Mouse (Mus musculus) liver, embryonic 14.5 days (tissue): ENCODE data around the gene Ocln.

Experiments used
- CTCF ChIP-seq: IDR thresholded peaks from 2 replicates; pipeline ENCODE4 v1.5.1; 2016; ENCODE audit warnings: antibody characterized with exemption, low read depth, control low read depth
- EP300 ChIP-seq: IDR thresholded peaks from 2 replicates; pipeline ENCODE4 v1.6.1; 2016; ENCODE audit warnings: antibody characterized with exemption, low read depth

DNA sequence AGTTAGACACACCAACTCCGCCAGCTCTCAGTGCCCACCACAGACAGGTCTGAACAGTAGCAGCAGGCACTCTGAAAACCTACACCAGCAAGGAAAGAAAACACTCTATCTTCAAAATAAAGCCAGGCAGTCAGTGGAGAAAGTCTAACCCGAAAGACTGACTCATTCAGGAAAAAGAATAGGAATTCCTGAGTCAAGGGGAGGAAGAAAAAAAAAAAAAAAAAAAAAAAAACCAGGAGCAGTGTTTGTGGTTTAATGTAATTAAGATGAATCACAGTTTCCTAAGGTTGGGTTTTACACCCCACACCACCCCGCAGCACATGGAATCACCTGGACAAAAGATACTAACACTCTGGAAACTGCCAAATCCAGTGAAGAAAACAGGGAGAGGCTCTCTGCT lies 16.4 kb downstream of the Ocln start:
- TF ChIP-seq CTCF (no peak), EP300 (no peak)
